Mouse (Mus musculus): ENCODE data around the gene Wnk1. TPM values are rescaled to one million over a fixed set of nuclear protein-coding genes. Genes with fewer than 3 reads are reported as not detected.

Gene Wnk1
- polyA plus RNA-seq, 1 experiment from 2014 or later = 43.4 TPM

DNA sequence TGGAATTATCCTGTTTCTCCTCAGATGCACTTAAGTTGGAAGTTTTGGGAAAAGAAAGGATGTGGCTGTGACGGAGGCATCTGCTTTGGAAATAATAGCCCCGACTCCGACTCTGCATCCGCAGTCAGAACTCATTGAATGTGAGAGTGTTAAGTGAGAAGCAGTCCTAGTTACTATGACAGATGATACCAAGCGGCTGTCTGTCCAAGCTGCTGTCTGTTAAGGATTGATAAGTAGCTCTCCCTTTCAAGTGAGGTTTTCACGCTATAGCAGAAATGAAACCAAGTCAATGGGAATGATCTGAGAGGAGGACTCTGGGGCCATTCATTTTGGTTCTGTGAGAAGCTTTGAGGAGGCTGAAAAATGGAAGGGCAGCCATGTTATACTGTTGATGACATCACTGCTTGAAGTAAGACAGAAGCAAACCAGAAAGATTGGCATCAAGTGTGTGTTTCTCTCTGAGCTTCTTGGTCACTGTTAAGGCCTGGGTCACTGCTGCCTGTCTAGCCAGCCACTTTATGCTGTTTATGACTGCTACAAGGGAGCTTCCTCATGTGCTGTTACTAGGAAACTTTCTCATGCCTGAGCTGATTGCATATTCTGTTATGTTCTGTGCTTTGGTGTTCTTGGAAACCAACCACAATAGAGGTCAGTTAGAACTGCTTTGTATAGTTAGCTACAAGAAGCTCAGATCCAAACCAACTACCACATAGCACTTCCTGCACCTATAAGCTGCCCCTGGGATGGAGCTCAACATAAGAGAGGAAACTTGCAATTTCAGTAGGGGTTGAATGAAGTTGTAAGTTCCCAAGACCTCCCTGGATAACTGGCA, 38.4 kb upstream of the Wnk1 start:
- Histone ChIP-seq H3K9me3 (ENCODE audit: control insufficient read depth, low read length) (no peaks in the 10 kb centered on the region), H3K27me3 (replicated peaks; ENCODE audit: control insufficient read depth, insufficient read depth, low read length) (no peaks in the 10 kb centered on the region), H3K9ac (ENCODE audit: low read depth, low read length) (no peak overlapping the region), H3K4me1 (ENCODE audit: control insufficient read depth, insufficient read depth, low read depth, low read length) (no peaks in the 10 kb centered on the region), H3K36me3 (ENCODE audit: control insufficient read depth, insufficient read depth, low read length) (no peaks in the 10 kb centered on the region), H3K4me3 (ENCODE audit: low read length) (no peak overlapping the region), H3K4me2 (ENCODE audit: low read length) (no peak overlapping the region), H3K27ac (ENCODE audit: low read depth, low read length) (no peak overlapping the region)
- ATAC-seq = no peak
- 88% methylated on average over 6 of the region's 6 CpGs for WGBS

DNA sequence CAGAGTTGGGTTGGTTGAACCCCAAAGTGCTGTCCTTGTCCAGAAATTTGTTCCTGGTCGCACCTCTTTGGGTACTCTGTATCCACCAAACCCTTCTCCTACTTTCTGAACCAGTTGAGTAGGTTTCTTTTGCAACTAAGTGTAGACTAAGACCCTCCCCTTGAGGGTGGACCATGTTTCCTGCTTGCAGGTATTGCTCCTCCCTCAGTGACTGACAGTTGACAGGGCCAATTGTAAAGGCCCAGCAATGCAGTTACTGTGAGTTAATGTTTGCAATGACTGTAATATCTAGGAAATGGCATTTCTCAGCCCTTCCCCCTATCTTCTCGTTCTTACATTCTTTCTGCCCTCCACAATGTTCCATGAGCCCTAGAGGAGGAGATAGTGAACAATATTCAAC, 34.2 kb upstream of the Wnk1 start:
- WGBS = 87% methylated on average over 2 of the region's 2 CpGs
- H3K4me1 ChIP-seq (ENCODE audit: control insufficient read depth, insufficient read depth, low read depth, low read length) = no peaks in the 10 kb centered on the region
- no peak overlapping the region for H3K27ac ChIP-seq (ENCODE audit: low read depth, low read length)
- no peak overlapping the region for H3K4me2 ChIP-seq (ENCODE audit: low read length)
- no peaks in the 10 kb centered on the region for H3K36me3 ChIP-seq (ENCODE audit: control insufficient read depth, insufficient read depth, low read length)
- no peak overlapping the region for H3K4me3 ChIP-seq (ENCODE audit: low read length)
- H3K9ac ChIP-seq (ENCODE audit: low read depth, low read length) = no peak overlapping the region
- no peaks in the 10 kb centered on the region; the same call in 1 of the 2 replicates for H3K9me3 ChIP-seq (ENCODE audit: control insufficient read depth, low read length)
- ATAC-seq = no peak
- H3K27me3 ChIP-seq (replicated peaks; ENCODE audit: control insufficient read depth, insufficient read depth, low read length) = no peaks in the 10 kb centered on the region

DNA sequence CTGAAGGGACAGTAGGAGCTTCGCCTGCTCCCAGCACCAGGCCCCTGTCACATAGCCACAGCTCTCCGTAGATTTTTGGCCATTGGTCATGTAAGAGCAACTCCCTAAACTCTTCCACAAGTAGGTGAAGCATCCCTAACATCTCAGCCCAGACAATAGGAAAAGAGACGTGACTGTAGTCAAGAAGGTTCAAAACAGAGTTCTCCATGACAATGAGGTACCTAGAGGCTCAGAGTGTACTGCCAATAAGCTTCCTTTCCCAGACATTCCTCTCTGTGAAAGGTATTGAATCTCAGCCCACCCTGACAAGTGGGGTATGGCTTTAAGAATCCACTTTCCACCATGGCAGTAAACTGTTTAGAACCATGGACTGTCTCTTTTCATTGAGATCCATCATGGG, 31.1 kb upstream of the Wnk1 start:
- no peak overlapping the region for H3K9ac ChIP-seq (ENCODE audit: low read depth, low read length)
- 86% methylated on average over 3 of the region's 3 CpGs for WGBS
- no peak overlapping the region for H3K4me3 ChIP-seq (ENCODE audit: low read length)
- no peak overlapping the region for H3K27ac ChIP-seq (ENCODE audit: low read depth, low read length)
- H3K9me3 ChIP-seq (ENCODE audit: control insufficient read depth, low read length) = no peaks in the 10 kb centered on the region; the same call in 1 of the 2 replicates
- H3K4me1 ChIP-seq (ENCODE audit: control insufficient read depth, insufficient read depth, low read depth, low read length) = no peaks in the 10 kb centered on the region
- no peaks in the 10 kb centered on the region for H3K36me3 ChIP-seq (ENCODE audit: control insufficient read depth, insufficient read depth, low read length)
- H3K4me2 ChIP-seq (ENCODE audit: low read length) = no peak overlapping the region
- no peaks in the 10 kb centered on the region for H3K27me3 ChIP-seq (replicated peaks; ENCODE audit: control insufficient read depth, insufficient read depth, low read length)
- ATAC-seq = no peak

DNA sequence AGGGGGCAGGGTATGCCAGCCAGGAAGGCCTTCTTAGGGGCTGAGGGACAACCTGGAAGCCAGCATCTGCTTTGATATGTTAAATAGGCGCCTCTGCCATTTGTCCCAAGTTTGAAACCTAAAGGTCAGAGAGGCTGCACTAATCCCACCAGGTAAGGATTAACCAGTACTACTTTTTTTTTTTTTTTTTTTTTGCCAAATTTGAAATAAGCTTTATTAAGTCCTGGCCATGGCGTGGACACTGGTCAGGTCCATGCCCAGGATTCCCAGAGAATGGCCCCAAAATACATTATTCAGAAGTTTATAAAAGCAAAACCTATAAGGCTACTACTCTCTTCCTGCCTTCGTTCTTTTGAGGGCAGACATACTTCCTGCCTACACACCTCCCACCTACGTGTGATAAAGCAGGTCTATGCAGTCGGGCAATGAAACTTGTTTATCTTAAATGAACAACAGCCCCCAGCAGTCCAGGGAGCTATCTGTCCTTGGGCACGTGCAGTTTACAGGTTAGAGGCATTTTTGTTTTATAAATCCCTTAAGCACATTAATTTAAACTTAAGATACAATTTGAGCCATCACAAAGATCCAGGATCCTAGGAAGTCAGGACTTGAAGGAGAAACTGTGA, 27.2 kb upstream of the Wnk1 start:
- no peaks in the 10 kb centered on the region; the same call in 1 of the 2 replicates for H3K9me3 ChIP-seq (ENCODE audit: control insufficient read depth, low read length)
- H3K4me1 ChIP-seq (ENCODE audit: control insufficient read depth, insufficient read depth, low read depth, low read length) = no peaks in the 10 kb centered on the region
- ATAC-seq = no peak
- no peak overlapping the region for H3K4me2 ChIP-seq (ENCODE audit: low read length)
- no peak overlapping the region for H3K27ac ChIP-seq (ENCODE audit: low read depth, low read length)
- no peak overlapping the region for H3K9ac ChIP-seq (ENCODE audit: low read depth, low read length)
- 81% methylated on average over 6 of the region's 6 CpGs for WGBS
- H3K4me3 ChIP-seq (ENCODE audit: low read length) = no peak overlapping the region
- H3K27me3 ChIP-seq (replicated peaks; ENCODE audit: control insufficient read depth, insufficient read depth, low read length) = no peaks in the 10 kb centered on the region
- no peaks in the 10 kb centered on the region for H3K36me3 ChIP-seq (ENCODE audit: control insufficient read depth, insufficient read depth, low read length)

DNA sequence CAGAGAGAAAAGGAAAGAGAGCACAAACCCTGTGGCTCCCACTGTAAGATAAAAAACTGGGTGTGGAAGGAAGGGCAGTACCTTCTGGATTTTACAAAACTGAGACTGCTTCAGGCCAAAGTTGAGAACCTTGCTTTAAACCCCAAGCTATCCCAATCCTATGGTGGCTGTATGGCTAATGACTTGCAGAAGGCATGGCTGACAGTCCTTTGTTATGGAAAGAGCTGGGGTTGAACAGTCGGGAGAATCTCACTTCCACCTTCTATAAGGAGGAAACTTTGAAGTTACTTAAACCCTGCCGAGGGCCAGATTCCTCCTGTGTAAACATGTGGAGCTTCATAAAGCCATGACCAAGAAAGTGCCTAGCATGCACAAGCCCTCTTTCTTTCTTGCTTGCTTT, 26.2 kb upstream of the Wnk1 start:
- no peaks in the 10 kb centered on the region for H3K27me3 ChIP-seq (replicated peaks; ENCODE audit: control insufficient read depth, insufficient read depth, low read length)
- ATAC-seq = no peak
- no peak overlapping the region for H3K4me2 ChIP-seq (ENCODE audit: low read length)
- no peak overlapping the region for H3K27ac ChIP-seq (ENCODE audit: low read depth, low read length)
- H3K9me3 ChIP-seq (ENCODE audit: control insufficient read depth, low read length) = no peaks in the 10 kb centered on the region; the same call in 1 of the 2 replicates
- no peaks in the 10 kb centered on the region for H3K4me1 ChIP-seq (ENCODE audit: control insufficient read depth, insufficient read depth, low read depth, low read length)
- no peak overlapping the region for H3K9ac ChIP-seq (ENCODE audit: low read depth, low read length)
- 40% methylated on average over 2 of the region's 2 CpGs for WGBS
- no peaks in the 10 kb centered on the region for H3K36me3 ChIP-seq (ENCODE audit: control insufficient read depth, insufficient read depth, low read length)
- H3K4me3 ChIP-seq (ENCODE audit: low read length) = no peak overlapping the region

DNA sequence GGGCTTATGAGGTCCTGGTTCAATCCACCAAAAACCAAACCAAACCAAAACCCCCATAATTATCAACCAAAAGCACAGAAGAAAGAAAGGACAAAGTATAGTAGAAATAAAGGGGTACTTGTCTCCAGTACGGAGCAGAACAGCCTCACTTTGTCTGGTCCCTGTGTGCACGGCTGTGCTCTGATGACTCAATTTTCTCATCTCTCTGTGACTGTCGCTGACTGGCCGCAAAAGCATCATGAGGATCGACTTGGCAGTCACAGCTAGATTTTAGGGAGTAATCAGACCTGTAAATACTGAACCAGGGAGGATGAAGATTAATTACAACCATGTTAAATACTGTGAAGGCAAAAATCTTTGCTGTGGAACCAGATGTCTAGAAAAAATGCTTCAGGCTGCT, 24.5 kb upstream of the Wnk1 start:
- Histone ChIP-seq H3K4me3 (ENCODE audit: low read length) (no peak overlapping the region), H3K9me3 (ENCODE audit: control insufficient read depth, low read length) (no peaks in the 10 kb centered on the region), H3K36me3 (ENCODE audit: control insufficient read depth, insufficient read depth, low read length) (no peaks in the 10 kb centered on the region), H3K27me3 (replicated peaks; ENCODE audit: control insufficient read depth, insufficient read depth, low read length) (no peaks in the 10 kb centered on the region), H3K27ac (ENCODE audit: low read depth, low read length) (no peak overlapping the region), H3K4me2 (ENCODE audit: low read length) (no peak overlapping the region), H3K9ac (ENCODE audit: low read depth, low read length) (no peak overlapping the region), H3K4me1 (ENCODE audit: control insufficient read depth, insufficient read depth, low read depth, low read length) (no peaks in the 10 kb centered on the region)
- 79% methylated on average over 5 of the region's 5 CpGs for WGBS
- no peak for ATAC-seq

DNA sequence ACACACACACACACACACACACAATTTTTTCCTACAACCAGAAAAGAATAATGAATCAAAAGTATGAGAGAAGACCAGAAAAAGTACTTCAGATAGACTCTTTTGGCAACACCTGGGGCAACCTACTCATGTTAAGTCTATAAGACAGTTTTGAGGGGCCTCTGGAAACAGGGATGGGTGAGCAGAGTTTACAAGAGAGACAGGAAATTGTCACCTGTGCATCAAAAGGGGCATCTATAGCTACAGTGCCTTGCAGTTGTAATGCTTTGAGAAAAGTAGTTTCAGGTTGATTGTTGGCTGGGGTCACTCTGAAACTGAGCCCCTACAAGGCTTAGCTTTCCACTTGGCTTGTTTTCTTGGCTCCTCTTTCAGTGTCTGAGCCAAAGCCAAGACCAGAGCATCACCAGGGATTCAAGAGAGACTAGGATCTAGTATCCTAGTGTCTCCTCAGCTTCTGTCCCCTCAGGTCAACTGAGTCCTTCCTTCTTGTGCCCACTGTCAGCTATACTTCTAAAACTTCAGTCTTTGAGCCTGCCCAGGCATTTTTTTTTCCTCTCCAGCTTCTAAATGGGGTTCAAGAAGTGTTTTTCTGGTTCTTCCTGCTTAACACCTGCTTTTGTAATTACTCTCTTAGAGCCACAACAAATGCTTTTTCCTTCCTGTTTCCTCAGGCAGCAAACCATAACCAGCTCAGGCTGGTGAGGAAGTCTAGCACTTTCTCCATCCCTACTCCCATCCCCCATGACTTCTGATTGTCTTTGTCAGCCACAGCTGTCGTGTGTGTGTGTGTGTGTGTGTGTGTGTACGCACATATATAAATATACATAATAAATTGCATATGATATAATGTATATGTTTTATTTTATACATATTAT, 17.4 kb upstream of the Wnk1 start:
- Histone ChIP-seq H3K27me3 (replicated peaks; ENCODE audit: control insufficient read depth, insufficient read depth, low read length) (no peaks in the 10 kb centered on the region), H3K9ac (ENCODE audit: low read depth, low read length) (no peak overlapping the region), H3K9me3 (ENCODE audit: control insufficient read depth, low read length) (no peaks in the 10 kb centered on the region), H3K4me3 (ENCODE audit: low read length) (no peak overlapping the region), H3K4me1 (ENCODE audit: control insufficient read depth, insufficient read depth, low read depth, low read length) (no peaks in the 10 kb centered on the region), H3K4me2 (ENCODE audit: low read length) (no peak overlapping the region), H3K36me3 (ENCODE audit: control insufficient read depth, insufficient read depth, low read length) (no peaks in the 10 kb centered on the region), H3K27ac (ENCODE audit: low read depth, low read length) (no peak overlapping the region)
- WGBS = 83% methylated on average over 2 of the region's 2 CpGs
- no peak for ATAC-seq

DNA sequence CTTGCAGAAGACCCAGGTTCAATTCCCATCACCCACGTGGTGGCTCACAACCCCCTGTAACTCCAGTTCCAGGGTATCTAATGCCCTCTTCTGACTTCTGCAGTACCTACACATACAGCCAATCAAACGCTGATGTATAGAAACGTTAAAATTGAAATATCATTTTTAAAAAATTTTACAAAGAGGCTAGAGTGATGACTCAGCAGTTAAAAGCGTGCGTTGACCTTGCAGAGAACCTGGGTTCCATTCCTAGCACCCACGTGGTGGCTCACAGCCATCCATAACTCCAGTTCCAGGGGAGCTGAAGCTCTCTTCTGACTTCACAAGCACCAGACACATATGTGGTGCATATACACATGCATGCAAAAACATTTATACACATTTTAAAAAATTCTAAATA, 15.9 kb upstream of the Wnk1 start:
- WGBS = 86% methylated on average over 6 of the region's 6 CpGs

More for the DNA sequence above, 15.9 kb upstream of the Wnk1 start:
- Histone ChIP-seq H3K27ac (ENCODE audit: low read depth, low read length) (no peak overlapping the region), H3K36me3 (ENCODE audit: control insufficient read depth, insufficient read depth, low read length) (no peaks in the 10 kb centered on the region), H3K4me3 (ENCODE audit: low read length) (no peak overlapping the region), H3K9ac (ENCODE audit: low read depth, low read length) (no peak overlapping the region), H3K27me3 (replicated peaks; ENCODE audit: control insufficient read depth, insufficient read depth, low read length) (no peaks in the 10 kb centered on the region), H3K4me1 (ENCODE audit: control insufficient read depth, insufficient read depth, low read depth, low read length) (no peaks in the 10 kb centered on the region), H3K4me2 (ENCODE audit: low read length) (no peak overlapping the region), H3K9me3 (ENCODE audit: control insufficient read depth, low read length) (no peaks in the 10 kb centered on the region)
- ATAC-seq = no peak

Measured in hindbrain, embryonic 16.5 days (tissue).